Mouse (Mus musculus) kidney, adult 2 months (tissue): Measurements from ENCODE around the gene Slit3. TPM values are rescaled to one million over a fixed set of nuclear protein-coding genes. Genes with fewer than 3 reads are reported as not detected.

Experiments used
- DNase-seq: peaks from one replicate; pipeline ENCODE4 v3.0.0; 2021
- H3K27ac ChIP-seq: fragments of 200-500 bp; 2 replicates; pipeline ENCODE4 v1.5.1; 2012; ENCODE audit warnings: low read depth, low read length, control low read depth, inconsistent platforms; ENCODE audit not compliant: insufficient read depth
- H3K27me3 ChIP-seq: fragments of 200-500 bp; replicated peaks from 2 replicates; pipeline ENCODE4 v1.6.1; 2012; ENCODE audit warnings: mild to moderate bottlenecking, moderate library complexity, low read length, inconsistent platforms; ENCODE audit not compliant: control insufficient read depth, insufficient read depth
- H3K36me3 ChIP-seq: fragments of 200-500 bp; 2 replicates; pipeline ENCODE4 v1.6.1; 2012; ENCODE audit warnings: mild to moderate bottlenecking, moderate library complexity, low read length, inconsistent platforms; ENCODE audit not compliant: control insufficient read depth, insufficient read depth
- H3K4me1 ChIP-seq: fragments of 200-500 bp; 2 replicates; pipeline ENCODE4 v1.6.1; 2011; ENCODE audit warnings: low read length; ENCODE audit not compliant: control insufficient read depth, insufficient read depth
- H3K4me3 ChIP-seq: fragments of 200-500 bp; 2 replicates; pipeline ENCODE4 v1.5.1; 2011; ENCODE audit warnings: mild to moderate bottlenecking, low read depth, low read length, control low read depth; ENCODE audit not compliant: insufficient read depth
- CTCF ChIP-seq: fragments of 200-500 bp; conservative IDR thresholded peaks from 2 replicates; pipeline ENCODE4 v1.5.1; 2011; ENCODE audit warnings: low read depth, mild to moderate bottlenecking, control low read depth, low read length, moderate library complexity, mixed read lengths; ENCODE audit not compliant: insufficient read depth, insufficient read length
- POLR2A ChIP-seq: fragments of 200-500 bp; IDR thresholded peaks from one replicate; pipeline ENCODE4 v1.6.1; 2011; ENCODE audit warnings: low read depth, low read length, control low read depth
- WGBS: fragments of 180-500 bp; shearing (Covaris S2); methylation state at CpG from one replicate; pipeline ENCODE4 v1.1.7; 2018; 5-methylcytosine and 5-hydroxymethylcytosine counted together
- polyA plus RNA-seq: library from polyadenylated mRNA; depleted of rRNA; stranded (reverse); fragments of >200 nt; gene quantifications from 2 replicates; pipeline ENCODE4 v1.2.3, GENCODE M21; 2012

The Slit3 gene
- polyA plus RNA-seq, 1 experiment, result 8.4 TPM

DNA sequence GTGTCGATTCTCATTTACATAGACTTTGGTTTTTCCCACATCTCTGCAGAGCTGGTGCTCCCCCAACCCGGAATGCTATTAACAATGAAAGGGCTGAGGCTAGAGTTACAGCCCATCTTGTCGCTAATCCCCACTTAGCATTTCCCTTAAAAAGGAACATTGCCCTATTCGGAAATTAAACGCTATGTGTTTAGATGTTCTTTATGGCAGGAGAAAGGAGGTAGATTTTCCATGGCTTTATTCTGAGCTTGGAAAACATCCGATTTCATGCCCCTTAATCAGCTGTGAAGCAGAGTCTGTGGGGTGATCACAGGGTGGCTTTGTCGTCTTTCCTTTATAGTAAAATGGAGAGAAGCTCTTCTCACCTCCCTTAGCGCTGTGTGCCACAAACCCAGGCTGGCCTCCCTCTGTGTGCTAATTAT, 244.5 kb downstream of the Slit3 start:
- H3K27ac ChIP-seq, result no peak overlapping the region
- H3K4me1 ChIP-seq, result no peaks in the 10 kb centered on the region
- no peak for DNase-seq
- no peaks in the 10 kb centered on the region for H3K27me3 ChIP-seq
- H3K4me3 ChIP-seq, result no peak overlapping the region
- 42% methylated on average over 8 of the region's 8 CpGs for WGBS
- no peaks in the 10 kb centered on the region for H3K36me3 ChIP-seq
- TF ChIP-seq POLR2A (no peak), CTCF (no peak)

- H3K4me1 ChIP-seq, result no peaks in the 10 kb centered on the region
- no peaks in the 10 kb centered on the region for H3K36me3 ChIP-seq
- H3K27ac ChIP-seq, result no peak overlapping the region
- no peak overlapping the region for H3K4me3 ChIP-seq
- 82% methylated on average over 4 of the region's 4 CpGs for WGBS
- no peak for DNase-seq
- no peaks in the 10 kb centered on the region for H3K27me3 ChIP-seq
- TF ChIP-seq CTCF, result no peak
- TF ChIP-seq POLR2A, result no peak
Measured at GRCm38 (mm10) chr11:35366611-35367010, 245.6 kb downstream of the Slit3 start.

DNA sequence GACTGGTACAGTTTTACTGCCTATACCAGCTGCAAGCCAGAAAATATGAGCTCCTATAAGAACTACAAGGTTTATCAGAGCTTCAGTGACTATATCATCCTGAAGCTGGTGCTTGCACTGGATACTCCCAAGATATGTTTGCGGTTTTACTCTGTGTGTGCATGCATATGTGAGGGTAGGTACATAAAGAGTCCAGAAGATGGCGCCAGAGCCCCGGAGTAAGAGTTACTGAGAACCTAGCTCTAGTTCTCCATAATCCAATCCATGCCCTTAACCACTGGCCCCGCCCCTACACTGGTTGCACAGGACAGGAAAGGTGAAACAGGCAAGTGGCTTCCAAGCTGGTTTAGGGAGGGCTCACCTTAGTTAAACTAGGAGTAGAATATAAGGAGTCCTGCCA, 246.2 kb downstream of the Slit3 start:
- no peak for TF ChIP-seq POLR2A
- peak; percentile 13; the same call in 1 of the 2 replicates for TF ChIP-seq CTCF
- Histone ChIP-seq H3K27ac (no peak overlapping the region), H3K4me3 (no peak overlapping the region), H3K36me3 (no peaks in the 10 kb centered on the region), H3K27me3 (no peaks in the 10 kb centered on the region), H3K4me1 (no peaks in the 10 kb centered on the region)
- DNase-seq, result peak; percentile 5
- WGBS, result 93% methylated on average over 4 of the region's 4 CpGs

- no peaks in the 10 kb centered on the region for H3K4me1 ChIP-seq
- no peak overlapping the region for H3K4me3 ChIP-seq
- H3K36me3 ChIP-seq, result no peaks in the 10 kb centered on the region
- 43% methylated on average over 7 of the region's 7 CpGs for WGBS
- DNase-seq, result no peak
- no peaks in the 10 kb centered on the region for H3K27me3 ChIP-seq
- TF ChIP-seq CTCF (no peak), POLR2A (no peak)
- no peak overlapping the region for H3K27ac ChIP-seq
Measured at GRCm38 (mm10) chr11:35369964-35370363, 248.9 kb downstream of the Slit3 start.

GRCm38 (mm10) chr11:35370705-35371104, 249.7 kb downstream of the Slit3 start:
- Histone ChIP-seq H3K4me3 (no peak overlapping the region), H3K27me3 (no peaks in the 10 kb centered on the region), H3K4me1 (no peaks in the 10 kb centered on the region), H3K27ac (no peak overlapping the region), H3K36me3 (no peaks in the 10 kb centered on the region)
- TF ChIP-seq CTCF (no peak), POLR2A (no peak)
- 38% methylated on average over 5 of the region's 5 CpGs for WGBS
- DNase-seq, result no peak

DNA sequence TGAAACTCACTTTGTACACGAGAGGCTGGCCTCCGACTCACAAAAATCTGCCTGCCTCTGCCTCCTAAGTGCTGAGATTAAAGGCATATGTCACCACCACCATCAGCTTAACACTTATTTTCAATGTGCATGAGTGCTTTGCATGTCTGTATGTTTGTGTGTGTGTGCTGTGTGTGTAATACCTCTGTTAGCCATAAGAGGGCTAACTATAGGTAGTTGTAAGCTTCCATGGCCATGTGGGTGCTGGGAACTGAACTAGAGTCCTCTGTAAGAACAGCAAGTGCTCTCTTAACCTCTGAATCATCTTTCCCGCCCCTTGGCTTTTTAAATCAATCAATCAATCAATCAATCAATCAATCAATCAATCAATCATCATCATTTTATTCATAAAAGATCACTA, 251.4 kb downstream of the Slit3 start:
- H3K27ac ChIP-seq, result no peak overlapping the region
- no peak overlapping the region for H3K4me3 ChIP-seq
- no peaks in the 10 kb centered on the region; the same call in 1 of the 2 replicates for H3K27me3 ChIP-seq
- no peak for DNase-seq
- H3K36me3 ChIP-seq, result no peaks in the 10 kb centered on the region
- 96% methylated on average over 3 of the region's 3 CpGs for WGBS
- H3K4me1 ChIP-seq, result no peaks in the 10 kb centered on the region
- TF ChIP-seq CTCF, result no peak
- TF ChIP-seq POLR2A, result no peak

GRCm38 (mm10) chr11:35375072-35375471, 254.0 kb downstream of the Slit3 start:
- Histone ChIP-seq H3K4me3 (no peak overlapping the region), H3K27ac (no peak overlapping the region), H3K27me3 (no peaks in the 10 kb centered on the region; the same call in 1 of the 2 replicates), H3K36me3 (no peaks in the 10 kb centered on the region), H3K4me1 (no peaks in the 10 kb centered on the region)
- WGBS, result 62% methylated on average over 4 of the region's 4 CpGs
- DNase-seq, result no peak
- no peak for TF ChIP-seq CTCF
- no peak for TF ChIP-seq POLR2A
